Mouse (Mus musculus) layer of hippocampus, adult 2 months (tissue): Measurements from ENCODE around the gene Ankrd9. TPM values are rescaled to one million over a fixed set of nuclear protein-coding genes. Genes with fewer than 3 reads are reported as not detected.

Experiments
- DNase-seq, 2 experiments: peaks; one replicate each; pipeline ENCODE4 v3.0.0; 2022; ENCODE audit warnings: low spot score in 2 of 2
- H3K27ac ChIP-seq: fragments of 200-600 bp; 2 replicates; pipeline ENCODE4 v1.8.1; 2022
- H3K4me3 ChIP-seq: fragments of 200-600 bp; 2 replicates; pipeline ENCODE4 v1.8.1; 2022; ENCODE audit warnings: mild to moderate bottlenecking
- CTCF ChIP-seq: fragments of 200-600 bp; conservative IDR thresholded peaks from 2 replicates; pipeline ENCODE4 v1.8.1; 2022; ENCODE audit warnings: antibody characterized with exemption, mild to moderate bottlenecking, moderate library complexity
- long read RNA-seq, 2 experiments: library from polyadenylated mRNA; stranded (forward); transcript quantifications; one replicate each; pipeline ENCODE4 v2.0.0; 2021; ENCODE audit warnings: borderline mapping rate in 2 of 2
- total RNA-seq, 2 experiments: library from RNA; stranded (reverse); gene quantifications; 2 replicates each; pipeline ENCODE4 v1.2.3; 2021

Gene Ankrd9
- total RNA-seq: 10 to 100 TPM; 10.8 to 14.1 TPM
- long read RNA-seq, experiment 1, transcript Ankrd9-202 (3 exons, 2,577 nt): major isoform, 8 of 18 reads
- long read RNA-seq, experiment 1, partial matches to known transcripts: 3 of 18 reads
- long read RNA-seq, experiment 1, other reads (novel, unspliced or antisense): 1 of 18 reads
- long read RNA-seq, experiment 2, transcript Ankrd9-202 (3 exons, 2,577 nt): major isoform, 9 of 15 reads
- long read RNA-seq, experiment 2, partial matches to known transcripts: 0 of 15 reads
- long read RNA-seq, experiment 2, other reads (novel, unspliced or antisense): 2 of 15 reads

GRCm38 (mm10) chr12:110978607-110979406 is at the start of gene Ankrd9:
TSS of gene Ankrd9 (minus strand) at chr12:110979040.
- Histone ChIP-seq H3K4me3 (peak within 1 kb of the TSS; percentile 91), H3K27ac (peak within 1 kb of the TSS; percentile 91)
- no peak for TF ChIP-seq CTCF
- DNase-seq: peak; percentile 93 to 94

DNA sequence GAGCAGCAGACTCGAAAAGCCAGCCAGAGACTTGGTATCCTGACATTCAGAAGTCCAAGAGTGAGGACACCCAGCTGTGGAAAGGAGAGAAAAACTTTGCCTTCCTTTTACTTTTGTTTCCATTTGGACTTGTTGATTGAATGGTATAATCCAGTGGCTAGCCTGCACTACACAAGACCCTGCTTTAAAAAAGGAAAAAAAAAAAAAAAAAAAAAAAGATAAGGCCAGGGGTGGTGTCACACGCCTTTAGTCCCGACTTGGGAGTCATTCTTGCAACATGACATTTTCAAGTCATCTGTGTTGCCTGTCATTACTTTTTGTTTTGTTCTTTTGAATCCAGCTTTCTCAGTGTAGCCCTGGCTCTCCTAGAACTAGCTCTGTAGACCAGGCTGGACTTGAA is 42.7 kb upstream of the Ankrd9 start:
- DNase-seq: no peak
- Histone ChIP-seq H3K4me3 (no peak overlapping the region), H3K27ac (no peak overlapping the region)
- TF ChIP-seq CTCF: no peak

DNA sequence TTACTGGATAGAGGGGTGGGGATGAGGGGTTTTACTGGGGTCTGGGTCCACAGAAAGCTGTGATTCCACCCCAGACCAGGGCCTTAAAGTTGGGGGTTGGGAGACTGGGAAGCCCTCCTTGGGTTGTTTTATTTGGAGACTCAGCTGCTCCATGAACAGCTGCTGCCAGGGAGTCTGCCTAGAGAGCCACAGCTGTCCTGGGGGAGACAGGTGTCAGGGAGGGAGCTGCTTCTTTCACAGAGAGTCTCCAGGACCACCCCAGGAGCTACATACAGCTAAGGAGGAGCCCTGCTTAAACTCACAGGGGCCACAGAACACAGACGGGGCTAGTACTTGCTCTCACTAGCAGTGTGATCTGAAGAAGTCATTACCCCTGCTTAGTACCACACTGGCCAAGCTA is 42.3 kb upstream of the Ankrd9 start:
- no peak overlapping the region for H3K4me3 ChIP-seq
- TF ChIP-seq CTCF: no peak
- no peak overlapping the region for H3K27ac ChIP-seq
- DNase-seq: no peak

DNA sequence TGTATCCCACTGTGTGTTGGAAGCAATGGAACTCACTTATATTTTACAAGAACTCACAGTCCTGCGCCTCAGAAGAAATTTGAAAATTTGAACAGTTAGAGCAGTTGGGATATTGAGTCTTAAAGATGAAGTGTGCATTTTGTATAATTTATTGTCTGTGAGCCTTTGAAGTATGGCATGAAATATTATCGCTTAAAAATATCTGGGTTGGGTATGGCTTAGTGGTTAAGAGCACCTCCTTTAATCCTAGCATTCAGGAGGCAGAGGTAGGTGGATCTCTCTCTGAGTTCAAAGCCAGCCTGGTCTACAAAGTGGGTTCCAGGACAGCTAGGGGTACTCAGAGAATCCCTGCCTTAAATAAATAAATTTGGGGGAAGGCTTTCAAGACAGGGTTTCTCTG is 40.2 kb upstream of the Ankrd9 start:
- H3K4me3 ChIP-seq: no peak overlapping the region
- TF ChIP-seq CTCF: no peak
- no peak overlapping the region for H3K27ac ChIP-seq
- no peak for DNase-seq

DNA sequence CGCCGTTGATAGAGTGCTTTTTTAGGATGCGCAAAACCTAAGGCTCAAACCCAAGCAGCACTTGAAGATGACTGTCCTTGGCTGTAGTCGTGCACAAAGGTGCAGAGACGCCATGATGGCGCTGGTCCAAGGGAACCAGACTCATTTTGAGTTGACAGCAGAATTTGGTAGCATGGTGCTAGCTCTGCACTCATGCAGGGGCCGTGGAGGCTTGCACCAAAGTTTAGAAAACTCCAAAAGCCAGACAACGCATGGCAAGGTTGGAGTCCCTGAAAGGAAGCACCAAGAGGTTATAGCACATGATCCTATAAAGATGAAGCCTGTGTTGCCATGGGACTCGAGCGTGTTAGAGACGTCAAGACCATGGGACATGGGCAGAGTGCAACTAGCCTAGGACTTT is 39.2 kb upstream of the Ankrd9 start:
- no peak for DNase-seq
- H3K4me3 ChIP-seq: no peak overlapping the region
- TF ChIP-seq CTCF: no peak

DNA sequence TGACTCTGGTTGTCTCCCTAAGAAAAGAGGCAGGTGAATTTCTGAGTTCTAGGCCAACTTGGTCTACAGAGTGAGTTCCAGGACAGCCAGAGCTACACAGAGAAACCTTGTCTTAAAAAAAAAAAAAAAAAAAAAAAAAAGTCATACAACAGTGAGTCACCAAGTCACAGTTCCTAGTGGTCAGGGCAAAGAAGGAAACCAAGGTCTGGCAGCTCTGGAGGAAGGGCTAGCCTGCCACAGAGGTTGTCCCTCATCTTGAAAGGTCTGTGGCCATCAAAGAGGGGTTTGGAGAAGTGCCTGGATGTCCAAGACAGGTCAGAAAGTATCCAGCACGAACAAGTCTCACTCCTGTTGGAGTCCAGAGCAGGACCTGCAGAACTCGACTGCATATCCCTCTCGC is 38.0 kb upstream of the Ankrd9 start:
- Histone ChIP-seq H3K4me3 (no peak overlapping the region), H3K27ac (no peak overlapping the region)
- no peak for DNase-seq
- TF ChIP-seq CTCF: no peak

More for the DNA sequence above, 39.2 kb upstream of the Ankrd9 start:
- H3K27ac ChIP-seq: no peak overlapping the region

GRCm38 (mm10) chr12:111009615-111010257 is 30.9 kb upstream of the Ankrd9 start:
- DNase-seq: no peak
- TF ChIP-seq CTCF: no peak
- Histone ChIP-seq H3K4me3 (no peak overlapping the region), H3K27ac (no peak overlapping the region)

DNA sequence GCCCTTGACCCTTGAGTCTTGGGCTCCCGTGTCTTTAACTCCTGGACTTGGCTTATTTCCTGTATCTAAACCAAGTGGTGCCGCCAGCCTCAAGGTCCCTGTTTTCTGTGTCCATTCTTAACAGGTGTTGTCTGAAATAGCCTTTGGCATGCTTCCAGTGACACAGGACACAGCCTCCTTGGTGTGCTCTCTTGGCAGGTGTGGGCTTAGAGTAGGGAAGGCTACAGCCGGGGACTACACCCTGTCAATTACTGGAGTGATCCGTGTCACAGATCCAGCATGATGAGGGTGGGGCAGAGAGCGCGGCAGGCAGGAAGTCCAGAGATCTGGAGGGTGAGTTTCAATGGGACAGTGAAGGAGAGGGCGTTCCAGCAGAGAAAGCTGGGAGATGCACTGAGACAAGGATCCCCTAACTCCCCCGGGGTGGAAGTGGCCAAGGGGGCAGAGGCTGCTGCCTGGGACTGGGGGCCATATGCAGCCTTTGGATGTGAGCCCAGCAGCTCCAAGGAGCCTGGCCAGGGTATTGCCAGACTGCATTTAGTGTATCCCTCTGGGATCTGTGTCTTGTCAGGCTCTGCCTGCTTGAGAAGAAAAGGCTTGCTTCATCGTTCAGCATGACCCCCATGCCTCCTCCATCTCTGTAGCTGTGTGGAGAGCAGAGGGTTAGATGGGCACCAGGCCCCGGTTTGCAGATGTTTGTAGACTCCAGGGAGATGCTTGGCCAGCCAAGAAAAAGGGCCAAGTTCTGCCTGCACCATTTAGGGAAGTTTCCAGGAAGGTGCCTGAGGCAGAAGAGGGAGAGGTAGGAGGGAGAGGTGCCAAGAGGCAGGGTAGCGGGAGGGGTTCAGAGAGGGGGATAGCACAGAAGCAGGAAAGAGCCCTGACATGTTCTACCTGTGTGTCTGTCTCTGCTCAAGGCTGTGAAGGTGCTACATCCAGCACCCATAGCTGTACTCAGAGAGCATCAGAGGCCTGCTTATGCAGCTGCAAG is 30.0 kb upstream of the Ankrd9 start:
- Histone ChIP-seq H3K4me3 (no peak overlapping the region), H3K27ac (no peak overlapping the region)
- DNase-seq: no peak
- TF ChIP-seq CTCF: no peak

DNA sequence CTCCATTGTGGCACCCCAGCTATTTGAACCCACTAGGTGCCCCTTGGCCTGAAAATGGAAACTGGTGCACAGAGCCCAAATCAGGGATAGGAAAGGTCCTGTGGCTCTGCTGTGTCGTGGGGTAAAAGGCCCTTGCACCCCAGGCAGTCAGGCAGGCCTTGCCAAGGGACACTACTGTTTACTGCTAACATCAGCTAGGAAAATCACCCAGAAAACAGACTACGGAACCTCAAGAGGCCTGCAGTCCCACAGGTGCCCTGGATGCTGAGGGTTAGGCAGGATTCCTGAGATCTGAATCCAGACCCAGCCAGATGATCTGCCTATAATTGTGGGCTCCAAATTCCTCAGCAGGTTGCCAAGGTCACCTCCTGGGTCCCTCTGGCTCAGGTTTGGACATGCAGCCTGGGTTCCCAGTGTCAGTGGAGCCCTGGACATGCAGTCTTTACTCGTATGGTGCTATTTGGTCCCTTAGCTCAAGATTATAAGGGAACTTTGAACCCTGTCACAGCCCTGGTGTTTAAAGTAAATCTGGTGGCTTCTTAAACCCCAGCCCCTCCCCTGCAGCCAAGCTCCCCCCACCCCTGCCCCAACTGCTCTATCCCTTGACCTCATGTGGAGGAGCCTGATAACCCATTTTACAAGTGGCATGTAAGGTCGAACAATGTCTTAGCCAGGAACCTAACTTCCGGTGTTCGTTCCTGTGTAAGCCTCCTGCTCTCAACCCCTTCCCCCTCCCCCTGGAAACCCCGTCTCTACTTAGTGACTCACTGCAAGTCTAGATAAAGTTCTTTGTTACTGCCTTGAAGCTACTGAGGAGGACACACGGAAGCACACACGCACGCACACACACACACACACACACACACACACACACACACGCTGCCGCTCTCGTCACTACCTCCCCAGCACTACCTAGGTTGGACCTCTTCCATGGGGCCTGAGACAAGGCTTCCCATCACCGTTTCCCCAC is 28.6 kb upstream of the Ankrd9 start:
- no peak for DNase-seq
- TF ChIP-seq CTCF: no peak
- no peak overlapping the region for H3K27ac ChIP-seq
- H3K4me3 ChIP-seq: no peak overlapping the region

- TF ChIP-seq CTCF: no peak
- Histone ChIP-seq H3K27ac (no peak overlapping the region), H3K4me3 (no peak overlapping the region)
- no peak for DNase-seq
Measured at GRCm38 (mm10) chr12:111006339-111006738, 27.5 kb upstream of the Ankrd9 start.

DNA sequence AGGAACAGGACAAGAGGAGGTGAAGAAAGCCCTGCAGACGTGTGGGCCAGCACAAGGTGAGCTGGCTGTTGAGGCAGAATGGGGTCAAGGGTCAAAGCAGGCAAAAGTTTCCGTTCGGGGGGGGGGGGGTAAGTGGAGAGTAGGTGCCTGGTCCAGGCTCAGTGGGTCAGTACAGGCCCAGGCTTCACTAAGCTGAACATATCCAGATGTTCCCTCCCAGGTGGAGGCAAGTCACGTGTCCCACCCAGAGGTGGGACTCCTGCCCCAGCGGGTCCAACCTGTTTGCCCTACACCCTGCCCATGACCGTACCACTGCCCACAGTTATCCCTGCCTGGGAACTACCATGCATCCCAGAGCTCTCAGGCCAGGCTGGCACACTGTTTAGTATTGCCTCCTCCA is 27.0 kb upstream of the Ankrd9 start:
- no peak for DNase-seq
- TF ChIP-seq CTCF: no peak
- Histone ChIP-seq H3K4me3 (no peak overlapping the region), H3K27ac (no peak overlapping the region)

- Histone ChIP-seq H3K27ac (no peak overlapping the region), H3K4me3 (no peak overlapping the region)
- TF ChIP-seq CTCF: no peak
- no peak for DNase-seq
Measured at GRCm38 (mm10) chr12:111004142-111004541, 25.3 kb upstream of the Ankrd9 start.
